Mouse (Mus musculus) cerebellum, adult 2 months (tissue): Measurements from ENCODE around the gene Rassf2. TPM values are rescaled to one million over a fixed set of nuclear protein-coding genes. Genes with fewer than 3 reads are reported as not detected.

ENCODE experiments used
- DNase-seq, 2 experiments: peaks; one replicate each; pipeline ENCODE4 v3.0.0; 2021
- H3K27ac ChIP-seq: fragments of 200-500 bp; 2 replicates; pipeline ENCODE4 v1.5.1; 2012; ENCODE audit warnings: low read length, control low read depth, inconsistent platforms; ENCODE audit not compliant: insufficient read depth
- H3K27me3 ChIP-seq: fragments of 200-500 bp; 2 replicates; pipeline ENCODE4 v1.6.1; 2012; ENCODE audit warnings: inconsistent platforms, mild to moderate bottlenecking, low read length, moderate library complexity; ENCODE audit not compliant: control insufficient read depth, insufficient read depth
- H3K4me1 ChIP-seq: fragments of 200-500 bp; 2 replicates; pipeline ENCODE4 v1.6.1; 2011; ENCODE audit warnings: low read length; ENCODE audit not compliant: control insufficient read depth, insufficient read depth
- H3K4me3 ChIP-seq: fragments of 200-500 bp; replicated peaks from 2 replicates; pipeline ENCODE3; 2011; ENCODE audit warnings: mild to moderate bottlenecking, low read depth, low read length, control low read depth; ENCODE audit not compliant: insufficient read depth
- CTCF ChIP-seq: fragments of 200-500 bp; IDR thresholded peaks from 2 replicates; pipeline ENCODE4 v1.5.1; 2011; ENCODE audit warnings: low read depth, mild to moderate bottlenecking, control low read depth, low read length, moderate library complexity, borderline replicate concordance; ENCODE audit not compliant: insufficient read depth
- POLR2A ChIP-seq: fragments of 200-500 bp; IDR thresholded peaks from 2 replicates; pipeline ENCODE4 v1.6.1; 2011; ENCODE audit warnings: low read length, control low read depth, borderline replicate concordance; ENCODE audit not compliant: insufficient read depth
- WGBS: fragments of 180-500 bp; shearing (Covaris S2); methylation state at CpG from one replicate; pipeline ENCODE4 v1.1.7; 2018; 5-methylcytosine and 5-hydroxymethylcytosine counted together
- polyA plus RNA-seq: library from polyadenylated mRNA; depleted of rRNA; stranded (reverse); fragments of >200 nt; gene quantifications from 2 replicates; pipeline ENCODE4 v1.2.3, GENCODE M21; 2012

The Rassf2 gene
- polyA plus RNA-seq, 1 experiment = 44.7 TPM

DNA sequence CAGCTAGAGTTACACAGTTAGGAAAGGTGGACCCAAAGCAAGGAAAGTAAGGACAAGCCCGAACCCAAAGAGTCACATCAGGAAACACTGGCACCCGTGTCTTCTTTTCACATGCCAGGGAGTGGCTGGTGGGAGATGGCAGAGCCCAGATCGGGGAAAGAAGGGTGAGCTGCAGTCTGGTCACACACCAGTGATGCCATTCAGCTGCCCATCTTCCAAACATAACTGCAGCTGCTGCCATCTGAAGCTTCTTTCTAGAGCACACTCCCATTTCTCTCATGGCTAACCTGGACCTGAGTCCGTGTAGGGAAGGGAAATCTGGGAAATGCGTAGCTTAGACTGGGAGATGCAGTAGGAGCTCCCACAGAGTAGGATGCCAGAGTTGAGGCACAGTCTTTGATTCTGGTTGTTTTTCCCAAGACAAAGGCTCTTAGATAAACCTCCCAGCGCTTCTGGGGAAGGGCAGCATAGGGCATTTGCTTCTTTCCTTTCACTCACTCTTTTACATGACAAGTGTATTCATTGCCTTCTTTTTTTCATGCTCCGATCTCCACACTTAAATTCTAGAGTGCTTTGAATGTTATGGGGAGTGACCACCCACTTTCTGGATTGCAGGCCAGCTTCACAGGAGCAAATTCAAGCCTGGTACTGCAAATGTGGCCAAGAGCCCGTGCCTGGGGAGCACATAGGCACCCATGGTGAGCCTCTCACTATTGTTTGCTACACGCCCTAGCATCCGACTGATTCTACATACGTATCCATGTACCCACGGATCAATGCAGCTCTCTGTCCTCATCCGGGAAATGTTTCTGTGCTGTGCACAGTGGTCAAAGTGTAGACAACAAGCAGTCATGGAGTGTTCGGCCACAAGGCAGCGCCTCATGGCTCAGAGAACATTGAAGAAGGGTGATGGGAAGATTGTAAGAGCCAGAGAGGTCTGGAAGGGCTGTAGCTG is 14.5 kb upstream of the Rassf2 start:
- TF ChIP-seq POLR2A (no peak), CTCF (no peak)
- Histone ChIP-seq H3K4me1 (peaks cover 10% of the 10 kb centered on the region), H3K27ac (peak overlapping the region; percentile 70), H3K27me3 (no peaks in the 10 kb centered on the region), H3K4me3 (no peak overlapping the region)
- DNase-seq = no peak
- WGBS = 82% methylated on average over 15 of the region's 15 CpGs

DNA sequence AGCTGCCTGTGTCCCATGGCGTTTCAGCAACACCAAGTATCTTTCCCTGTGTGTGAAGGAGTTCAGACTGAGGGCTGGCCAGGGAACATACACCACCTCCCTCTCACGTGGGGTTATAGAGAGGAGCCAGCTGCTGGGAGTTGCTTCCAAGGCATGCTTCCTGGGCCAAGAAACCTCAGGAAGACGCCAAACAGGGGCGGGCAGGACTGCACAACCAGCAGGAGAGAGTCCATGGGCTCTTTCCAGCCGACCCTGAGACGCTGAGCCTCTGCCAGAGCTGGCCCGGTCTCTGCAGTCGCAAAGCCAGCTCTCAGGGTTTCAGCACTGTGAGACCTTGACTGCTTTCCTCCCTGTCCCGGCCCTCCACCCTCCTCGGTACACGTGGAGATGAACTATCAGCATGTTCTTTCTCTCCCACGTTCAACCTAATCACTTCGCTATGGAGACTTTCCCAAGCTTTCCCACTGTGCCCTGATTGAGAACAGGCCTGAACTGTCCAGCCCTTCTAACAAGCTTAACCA is 13.1 kb upstream of the Rassf2 start:
- Histone ChIP-seq H3K27ac (no peak overlapping the region; the same call in 1 of the 2 replicates), H3K27me3 (no peaks in the 10 kb centered on the region), H3K4me1 (peaks cover 10% of the 10 kb centered on the region), H3K4me3 (no peak overlapping the region)
- WGBS = 2% methylated on average over 13 of the region's 13 CpGs
- DNase-seq = peak; percentile 52 to 68
- no peak for TF ChIP-seq POLR2A
- no peak for TF ChIP-seq CTCF

DNA sequence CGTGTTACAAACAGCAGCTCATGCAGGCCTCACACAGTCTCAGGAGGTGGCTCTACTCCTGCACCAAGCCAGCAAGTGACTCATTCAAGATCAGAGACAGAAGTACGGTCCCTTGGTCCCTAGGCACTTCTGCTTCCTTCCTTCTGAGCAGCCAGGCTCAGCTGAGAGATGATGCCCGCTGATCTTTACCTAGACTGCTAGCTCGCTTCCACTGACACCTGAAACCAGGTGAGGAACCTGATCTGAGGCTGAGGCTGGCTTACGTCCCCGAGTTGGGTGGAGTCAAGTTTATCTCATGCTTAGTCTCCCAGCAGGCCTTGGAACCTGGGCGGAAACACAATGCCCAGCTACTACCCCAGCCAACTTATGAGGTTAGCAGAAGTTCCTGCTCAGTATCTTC is 9.8 kb upstream of the Rassf2 start:
- Histone ChIP-seq H3K4me1 (peaks cover 10% of the 10 kb centered on the region), H3K4me3 (no peak overlapping the region), H3K27ac (no peak overlapping the region), H3K27me3 (no peaks in the 10 kb centered on the region)
- DNase-seq = no peak
- TF ChIP-seq POLR2A = no peak
- no peak for TF ChIP-seq CTCF
- WGBS = 65% methylated on average over 7 of the region's 7 CpGs

DNA sequence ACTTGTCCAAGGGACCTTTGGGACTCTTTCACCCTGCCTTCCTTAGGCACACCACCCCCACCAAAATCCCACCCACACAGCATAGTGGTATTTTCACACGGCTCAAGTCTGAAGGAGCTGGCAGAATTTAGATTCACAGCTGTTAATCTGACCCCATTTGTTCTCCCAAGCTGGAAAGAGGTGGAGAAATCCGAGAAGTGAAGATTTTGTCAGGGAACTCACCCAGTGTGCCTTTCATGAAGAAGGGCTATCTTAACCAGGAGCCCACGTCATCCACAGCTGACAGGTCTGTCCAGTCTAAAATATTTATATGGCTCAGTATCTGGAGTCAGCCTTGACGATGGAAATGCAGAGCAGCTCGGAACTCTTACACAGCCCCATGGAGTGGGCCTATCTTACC is 6.3 kb upstream of the Rassf2 start:
- H3K4me1 ChIP-seq = no peaks in the 10 kb centered on the region
- no peaks in the 10 kb centered on the region for H3K27me3 ChIP-seq
- H3K4me3 ChIP-seq = no peak overlapping the region
- 75% methylated on average over 5 of the region's 5 CpGs for WGBS
- DNase-seq = no peak
- no peak overlapping the region for H3K27ac ChIP-seq
- no peak for TF ChIP-seq POLR2A
- TF ChIP-seq CTCF = no peak

DNA sequence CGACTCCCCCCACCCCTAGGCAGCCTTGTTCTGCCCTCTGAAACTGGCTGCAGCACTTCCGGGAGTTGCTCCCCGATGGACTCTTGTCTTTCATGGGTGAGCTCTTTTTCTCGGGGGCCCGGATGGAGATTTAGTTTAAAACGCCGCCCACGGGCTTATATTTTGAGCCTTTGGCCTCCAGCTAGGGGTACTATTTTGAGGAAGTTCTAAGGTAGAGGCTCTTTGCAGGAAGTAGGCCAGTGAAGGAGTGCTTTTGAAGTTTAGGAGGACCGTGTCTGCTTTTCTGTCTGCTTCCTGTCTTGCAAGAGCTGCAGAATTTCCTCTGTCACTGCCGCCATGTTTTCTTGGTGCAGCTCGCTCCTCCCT is 5.4 kb upstream of the Rassf2 start:
- H3K4me1 ChIP-seq = no peaks in the 10 kb centered on the region
- H3K27me3 ChIP-seq = no peaks in the 10 kb centered on the region
- 62% methylated on average over 11 of the region's 11 CpGs for WGBS
- no peak overlapping the region for H3K4me3 ChIP-seq
- no peak overlapping the region for H3K27ac ChIP-seq
- TF ChIP-seq CTCF (no peak), POLR2A (no peak)
- no peak for DNase-seq

DNA sequence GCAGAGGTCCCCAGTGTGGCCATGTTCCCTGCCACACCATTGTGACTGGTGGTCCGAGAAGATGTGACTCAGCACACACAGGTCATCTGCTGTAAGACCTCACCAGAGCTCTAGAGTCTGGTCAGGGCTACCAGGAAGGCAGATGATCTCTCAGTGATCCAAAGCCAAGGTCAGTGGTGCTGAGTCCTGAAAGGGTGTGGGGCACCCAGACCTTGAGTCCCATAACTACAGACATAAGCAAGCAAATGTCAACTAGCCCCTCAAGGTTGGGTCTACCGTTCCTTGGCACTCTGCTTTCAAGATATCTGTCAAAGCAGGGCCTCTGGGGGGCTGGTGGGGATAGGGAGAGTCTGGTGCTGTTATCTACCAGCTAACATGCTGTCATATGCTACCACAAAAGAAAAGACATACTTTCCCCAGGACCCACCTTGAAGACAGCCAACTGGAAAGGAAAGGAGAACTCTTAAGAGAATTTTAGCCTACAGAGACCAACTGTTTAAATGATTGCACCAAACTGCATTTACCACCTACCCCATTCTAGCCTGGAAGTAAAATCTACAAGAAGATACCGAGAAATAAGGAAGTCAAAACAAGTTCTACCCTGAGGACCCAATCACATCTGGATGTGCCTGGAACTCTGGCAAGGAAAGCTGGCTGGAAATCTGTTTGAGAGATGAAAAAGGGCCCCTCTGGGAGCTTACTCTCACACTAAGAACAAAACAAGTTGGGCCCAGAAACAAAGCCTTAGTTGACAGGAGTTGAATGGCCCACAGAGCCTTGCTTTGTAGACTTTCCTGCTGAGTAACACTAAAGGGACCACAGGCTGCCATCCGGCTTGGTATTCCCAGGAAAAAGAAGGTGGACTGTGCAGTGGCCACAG is 4.8 kb upstream of the Rassf2 start:
- Histone ChIP-seq H3K4me3 (no peak overlapping the region), H3K27me3 (no peaks in the 10 kb centered on the region), H3K27ac (no peak overlapping the region), H3K4me1 (no peaks in the 10 kb centered on the region)
- TF ChIP-seq CTCF = no peak
- TF ChIP-seq POLR2A = no peak
- 71% methylated on average over 4 of the region's 4 CpGs for WGBS
- DNase-seq = no peak

DNA sequence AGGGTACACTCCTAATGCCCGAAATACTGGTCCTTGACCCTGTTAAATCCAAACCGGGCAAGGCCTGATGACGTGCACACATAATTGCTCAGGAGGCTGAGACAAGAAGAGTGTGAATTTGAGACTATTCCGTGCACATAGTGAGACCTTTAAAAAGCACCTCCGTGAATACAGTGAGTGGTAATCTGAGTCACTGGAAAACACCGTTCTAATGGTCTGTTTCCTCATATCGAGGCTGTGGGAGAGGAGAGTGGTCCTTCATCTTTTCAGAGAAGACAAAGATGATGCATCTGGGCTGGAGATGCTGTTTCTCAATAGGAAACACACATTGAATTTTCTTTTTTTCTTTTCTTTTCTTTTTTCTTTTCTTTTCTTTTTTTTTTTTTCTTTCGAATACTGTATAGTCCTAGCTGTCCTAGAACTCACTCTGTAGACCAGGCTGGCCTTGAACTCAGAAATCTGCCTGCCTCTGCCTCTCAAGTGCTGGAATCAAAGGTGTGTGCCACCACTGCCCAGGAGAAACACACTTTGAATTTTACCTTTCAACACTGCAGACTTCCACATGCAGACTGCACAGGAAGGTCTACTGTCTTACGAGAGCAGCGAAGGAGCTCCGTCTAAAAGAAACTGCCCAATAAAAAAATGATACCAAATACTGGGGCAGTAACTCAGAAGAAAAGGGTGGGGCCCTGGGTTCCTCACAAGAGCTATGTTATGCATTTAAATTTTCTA is 1.5 kb upstream of the Rassf2 start:
- Histone ChIP-seq H3K27me3 (no peaks in the 10 kb centered on the region), H3K4me3 (no peak overlapping the region), H3K27ac (no peak overlapping the region), H3K4me1 (no peaks in the 10 kb centered on the region)
- WGBS = 85% methylated on average over 11 of the region's 11 CpGs
- DNase-seq = no peak
- TF ChIP-seq POLR2A (no peak), CTCF (no peak)
